Mouse (Mus musculus) embryonic fibroblast, embryonic 13.5 days (primary cell): ENCODE data around the gene Hist1h2bh.
A peak's percentile ranks its signal among the peaks of the same experiment; 100 is the strongest.

ENCODE experiments used
- CTCF ChIP-seq: IDR thresholded peaks from 2 replicates; pipeline ENCODE4 v1.5.1; 2011; ENCODE audit warnings: mild to moderate bottlenecking, control low read depth, low read length, moderate library complexity, borderline replicate concordance; ENCODE audit not compliant: insufficient read depth
- POLR2A ChIP-seq: IDR thresholded peaks from 2 replicates; pipeline ENCODE4 v1.6.1; 2011; ENCODE audit warnings: low read depth, mild to moderate bottlenecking, control low read depth, low read length, moderate library complexity

DNA sequence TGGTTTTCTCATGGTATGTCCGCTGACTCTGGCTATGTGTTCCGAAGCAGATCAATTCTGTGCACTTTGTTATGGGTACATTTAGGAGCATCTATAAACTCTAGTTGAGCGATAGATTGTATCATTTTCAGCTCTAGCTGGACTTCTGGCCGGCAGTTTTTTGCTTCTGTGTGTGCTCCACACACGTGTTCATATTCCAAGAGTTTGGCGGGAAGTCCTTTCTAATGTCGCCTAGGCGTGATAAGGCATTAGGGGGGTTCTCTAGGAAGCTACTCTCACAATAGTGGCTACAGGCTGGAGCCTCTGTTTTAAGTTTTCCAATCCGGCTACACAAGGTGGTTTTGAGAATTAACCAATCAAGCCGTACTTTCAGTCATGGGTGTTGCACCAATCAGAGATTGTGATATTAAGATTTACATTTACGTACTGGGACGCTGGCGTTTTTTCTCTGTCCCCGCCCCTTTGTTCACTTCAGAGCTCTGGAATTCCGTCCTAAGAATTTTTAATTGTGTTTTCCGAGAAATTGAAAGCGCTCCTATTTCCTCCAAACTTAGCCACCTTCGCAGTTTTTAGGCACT lies 12.7 kb upstream of the Hist1h2bh start:
- no peak for TF ChIP-seq CTCF
- peak; percentile 91 for TF ChIP-seq POLR2A
